Comparison of ENCODE assay signal across 13 mouse cellular contexts in genomic region chr9:21190670-21191069, GRCm38 (mm10). TPM values are rescaled to one million over a fixed set of nuclear protein-coding genes. Genes with fewer than 3 reads are reported as not detected.
"Had no signal": no experiment of that assay in that cellular context is flagged by ENCODE, and none has a peak within 500 bp of the region (broad histone marks: within the 10 kb centered on the region; RNA-seq: fewer than 3 reads in every experiment).

No protein-coding gene starts in this region.

- H3K27me3 ChIP-seq: neural tube, embryonic 15.5 days; stomach, embryonic 15.5 days had no signal

- H3K9me3 ChIP-seq: neural tube, embryonic 15.5 days; stomach, embryonic 15.5 days had no signal

- DNase-seq: retina, postnatal 1 day; right cerebral cortex, adult 18-20 months; right cerebral cortex, postnatal 14 days; right cerebral cortex, postnatal 25 days; right cerebral cortex, postnatal 4 days; thymus, adult 18-20 months; thymus, adult 2 months; thymus, postnatal 36 days had no signal

- H3K36me3 ChIP-seq: neural tube, embryonic 15.5 days; stomach, embryonic 15.5 days had no signal

- H3K9ac ChIP-seq: neural tube, embryonic 15.5 days; stomach, embryonic 15.5 days had no signal

- H3K4me3 ChIP-seq: neural tube, embryonic 15.5 days; stomach, embryonic 15.5 days had no signal

- H3K4me2 ChIP-seq: neural tube, embryonic 15.5 days; stomach, embryonic 15.5 days had no signal

- H3K4me1 ChIP-seq: stomach, embryonic 15.5 days had no signal

- H3K27ac ChIP-seq: neural tube, embryonic 15.5 days; stomach, embryonic 15.5 days; stomach, postnatal 0 days had no signal

RNA-seq across cellular contexts. Expression of gene S1pr5, which starts 57.6 kb away (rescaled TPM):
- polyA plus RNA-seq: testis, adult 2 months; thymus, postnatal 0 days had no signal
